Mouse (Mus musculus) brain, embryonic 14.5 days (tissue): ENCODE measurements at regions not wholly inside any gene's neighbourhood (a gene's known extent, or its start where the extent isn't known, plus 50 kb on each side); places are given as distances from the start of the nearest gene placed in this dataset.

Experiments
- CTCF ChIP-seq: fragments of 200-500 bp; IDR thresholded peaks from 2 replicates; pipeline ENCODE4 v1.5.1; 2012; ENCODE audit warnings: inconsistent platforms, mild to moderate bottlenecking, moderate library complexity, borderline replicate concordance; ENCODE audit not compliant: insufficient read depth, insufficient read length; ENCODE audit errors: extremely low read depth
- POLR2A ChIP-seq: fragments of 200-500 bp; IDR thresholded peaks from 2 replicates; pipeline ENCODE4 v1.6.1; 2012; ENCODE audit warnings: mild to moderate bottlenecking, inconsistent platforms, borderline replicate concordance; ENCODE audit not compliant: poor library complexity, insufficient read depth, insufficient read length, severe bottlenecking; ENCODE audit errors: extremely low read depth

- TF ChIP-seq CTCF = no peak
- TF ChIP-seq POLR2A = no peak
These were observed 131.4 kb upstream of the Klf14 start for GRCm38 (mm10) chr6:31090288-31090687.
